Mouse (Mus musculus): Measurements from ENCODE around the gene C5ar2. TPM values are rescaled to one million over a fixed set of nuclear protein-coding genes. Genes with fewer than 3 reads are reported as not detected.

C5ar2 gene
- total and polyA plus RNA-seq, 3 experiments, result 0.04 to 0.33 (median 0.30) TPM

DNA sequence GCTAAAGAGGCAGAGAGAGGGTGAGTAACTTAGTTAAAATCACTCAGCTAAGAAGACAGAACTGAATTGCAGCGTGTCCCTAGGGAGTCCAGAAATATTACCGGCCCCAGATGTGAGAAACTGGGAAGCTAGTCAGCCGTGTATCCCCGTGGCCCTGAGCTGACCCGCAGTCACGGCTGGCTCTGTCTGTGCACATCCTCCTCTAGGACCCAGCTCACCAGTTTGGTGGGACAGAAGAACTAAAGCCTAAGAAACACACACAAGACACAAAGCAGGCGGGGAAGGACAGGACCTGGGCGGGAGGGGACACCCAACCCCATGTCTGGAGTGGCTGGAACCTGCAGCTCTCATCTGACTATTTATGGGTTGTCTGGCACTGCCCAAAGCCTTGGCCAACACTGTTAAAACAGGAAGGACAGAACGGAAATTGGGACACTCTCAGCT is 4.4 kb downstream of the C5ar2 start:
- H3K36me3 ChIP-seq (replicated peaks in 1 of 2; ENCODE audit: control insufficient read depth in 1 of 2, insufficient read depth in 1 of 2, low read length in 1 of 2), result no peaks in the 10 kb centered on the region
- no peaks in the 10 kb centered on the region for H3K79me2 ChIP-seq (replicated peaks; ENCODE audit: control insufficient read depth, extremely low read depth, insufficient read depth, poor library complexity, severe bottlenecking)
- no peaks in the 10 kb centered on the region for H3K27me3 ChIP-seq (replicated peaks)
- no peaks in the 10 kb centered on the region for H3K9me3 ChIP-seq (replicated peaks; ENCODE audit: low read length)
- H3K4me3 ChIP-seq (replicated peaks in 1 of 3; ENCODE audit: low read depth in 2 of 3, low read length in 2 of 3, poor library complexity in 1 of 3), result no peak overlapping the region
- no peak for TF ChIP-seq RAD21 (IDR thresholded peaks at IDR 0.05; ENCODE audit: low read depth, low read length)
- TF ChIP-seq PAX5 (IDR thresholded peaks at IDR 0.05; ENCODE audit: low read length), result no peak
- TF ChIP-seq NRF1 (IDR thresholded peaks at IDR 0.05; ENCODE audit: low read depth, low read length), result no peak
- TF ChIP-seq CHD1 (IDR thresholded peaks at IDR 0.05; ENCODE audit: low read depth, low read length), result no peak
- peak; percentile 82; the same call in 1 of the 2 replicates for TF ChIP-seq BHLHE40 (IDR thresholded peaks at IDR 0.05; ENCODE audit: low read depth, low read length)
- TF ChIP-seq MAFK (IDR thresholded peaks at IDR 0.05; ENCODE audit: insufficient replicate concordance, low read length), result 0 out of 2 replicates have a peak, but pooled peaks have one; percentile 35
- peak; percentile 49; the same call in 1 of the 2 replicates for TF ChIP-seq SIN3A (IDR thresholded peaks at IDR 0.05; ENCODE audit: low read length)
- TF ChIP-seq TCF12 (IDR thresholded peaks at IDR 0.05; ENCODE audit: low read depth, low read length), result peak; percentile 50; the same call in 1 of the 2 replicates
- peak; percentile 87 for TF ChIP-seq EP300 (IDR thresholded peaks at IDR 0.05; ENCODE audit: low read length)
- TF ChIP-seq CHD2 (IDR thresholded peaks at IDR 0.05; ENCODE audit: low read length), result peak; percentile 28; the same call in 1 of the 2 replicates
- no peak for TF ChIP-seq RCOR1 (conservative IDR thresholded peaks at IDR 0.05; ENCODE audit: low read depth, low read length)
- peak; percentile 76 for TF ChIP-seq ETS1 (conservative IDR thresholded peaks at IDR 0.05; ENCODE audit: low read depth, low read length)
- no peak for TF ChIP-seq KAT2A (IDR thresholded peaks at IDR 0.05; ENCODE audit: insufficient replicate concordance, low read length)
- TF ChIP-seq MYC (IDR thresholded peaks at IDR 0.05; ENCODE audit: low read depth, low read length), result peak; percentile 53; the same call in 1 of the 2 replicates
- TF ChIP-seq IRF4 (IDR thresholded peaks at IDR 0.05; ENCODE audit: low read depth, low read length), result peak; percentile 70
- TF ChIP-seq CTCF (conservative IDR thresholded peaks at IDR 0.05 in 1 of 2, IDR thresholded peaks at IDR 0.05 in 1 of 2; ENCODE audit: low read depth in 2 of 2, low read length in 2 of 2), result no peak
- no peak; the same call in 1 of the 2 replicates for TF ChIP-seq JUND (conservative IDR thresholded peaks at IDR 0.05; ENCODE audit: low read depth, low read length)
- peak; percentile 90 for TF ChIP-seq MEF2A (IDR thresholded peaks at IDR 0.05; ENCODE audit: borderline replicate concordance, low read depth, low read length)
- no peak overlapping the region for H3K9ac ChIP-seq (ENCODE audit: insufficient read depth, low read depth)
- dilution Hi-C loops (cut with MboI; ENCODE audit: extremely low pct_ligation_motif_present, extremely low pct_unique_long_range_greater_than_20kb, low sequenced_read_pairs) (no loop called here), in situ Hi-C loops (cut with MboI; ENCODE audit: low pct_ligation_motif_present, low pct_unique_long_range_greater_than_20kb, low sequenced_read_pairs) (no loop called here)
- H3K4me2 ChIP-seq (ENCODE audit: insufficient read depth, low read depth, poor library complexity, severe bottlenecking), result peak overlapping the region; percentile 69
- peak; percentile 96 for DNase-seq (ENCODE audit: extremely low read depth)
- H3K27ac ChIP-seq (ENCODE audit: insufficient read depth, low read depth), result peak overlapping the region; percentile 31
- H3K4me1 ChIP-seq (ENCODE audit: control insufficient read depth in 1 of 2, insufficient read depth in 2 of 2), result peaks cover 14 to 36% of the 10 kb centered on the region in 2 experiments

DNA sequence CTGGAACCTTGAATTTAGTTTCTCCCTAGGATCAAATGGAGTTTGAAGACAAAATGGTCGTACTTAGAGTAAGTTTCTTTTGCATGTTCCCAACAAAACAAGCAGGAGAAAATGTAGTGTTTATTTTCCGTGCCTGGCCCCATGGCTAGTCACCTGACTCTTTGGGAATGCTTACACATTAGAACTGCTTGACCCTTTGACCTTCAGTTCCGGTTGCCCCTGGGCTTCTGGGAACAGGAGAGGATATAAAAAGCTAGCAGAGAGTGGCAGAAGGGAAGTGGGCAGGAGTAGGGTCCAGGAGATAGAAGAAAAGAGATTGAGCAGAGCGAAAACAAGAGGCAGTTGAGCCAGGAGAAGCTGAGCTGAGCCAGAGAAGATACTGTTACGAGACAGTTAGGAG is 14.1 kb downstream of the C5ar2 start:
- in situ Hi-C loops (cut with MboI; ENCODE audit: low pct_ligation_motif_present, low pct_unique_long_range_greater_than_20kb, low sequenced_read_pairs) (no loop called here), dilution Hi-C loops (cut with MboI; ENCODE audit: extremely low pct_ligation_motif_present, extremely low pct_unique_long_range_greater_than_20kb, low sequenced_read_pairs) (no loop called here)
- H3K4me1 ChIP-seq (ENCODE audit: control insufficient read depth in 1 of 2, insufficient read depth in 2 of 2), result peaks cover 0 to 28% of the 10 kb centered on the region in 2 experiments; a peak in 2 of 4 replicates
- no peak overlapping the region for H3K4me2 ChIP-seq (ENCODE audit: insufficient read depth, low read depth, poor library complexity, severe bottlenecking)
- TF ChIP-seq JUN (IDR thresholded peaks at IDR 0.05; ENCODE audit: insufficient read depth, low read depth, low read length) (no peak), UBTF (IDR thresholded peaks at IDR 0.05; ENCODE audit: low read depth, low read length) (no peak), GABPA (IDR thresholded peaks at IDR 0.05; ENCODE audit: insufficient replicate concordance, low read depth, low read length) (no peak), MXI1 (IDR thresholded peaks at IDR 0.05; ENCODE audit: low read depth, low read length) (no peak), NELFE (IDR thresholded peaks at IDR 0.05; ENCODE audit: low read depth, low read length) (no peak), ZMIZ1 (IDR thresholded peaks at IDR 0.05; ENCODE audit: low read depth, low read length) (no peak), ZNF384 (IDR thresholded peaks at IDR 0.05; ENCODE audit: low read depth, low read length) (no peak), JUND (conservative IDR thresholded peaks at IDR 0.05; ENCODE audit: low read depth, low read length) (no peak), RCOR1 (conservative IDR thresholded peaks at IDR 0.05; ENCODE audit: low read depth, low read length) (no peak), CHD2 (IDR thresholded peaks at IDR 0.05; ENCODE audit: low read length) (no peak), E2F4 (IDR thresholded peaks at IDR 0.05; ENCODE audit: insufficient replicate concordance, low read depth, low read length) (no peak), TCF12 (IDR thresholded peaks at IDR 0.05; ENCODE audit: low read depth, low read length) (no peak), CHD1 (IDR thresholded peaks at IDR 0.05; ENCODE audit: low read depth, low read length) (no peak)
- no peaks in the 10 kb centered on the region for H3K27me3 ChIP-seq (replicated peaks)
- no peak overlapping the region for H3K9ac ChIP-seq (ENCODE audit: insufficient read depth, low read depth)
- no peak for DNase-seq (ENCODE audit: extremely low read depth)
- peaks cover 18% of the 10 kb centered on the region for H3K9me3 ChIP-seq (replicated peaks; ENCODE audit: low read length)
- no peak overlapping the region for H3K4me3 ChIP-seq (replicated peaks in 1 of 3; ENCODE audit: low read depth in 2 of 3, low read length in 2 of 3, poor library complexity in 1 of 3)
- no peaks in the 10 kb centered on the region for H3K36me3 ChIP-seq (replicated peaks in 1 of 2; ENCODE audit: control insufficient read depth in 1 of 2, insufficient read depth in 1 of 2, low read length in 1 of 2)
- H3K79me2 ChIP-seq (replicated peaks; ENCODE audit: control insufficient read depth, extremely low read depth, insufficient read depth, poor library complexity, severe bottlenecking), result no peaks in the 10 kb centered on the region
- H3K27ac ChIP-seq (ENCODE audit: insufficient read depth, low read depth), result no peak overlapping the region
